9 mouse cellular contexts compared by ENCODE assay signal in the genomic region with DNA sequence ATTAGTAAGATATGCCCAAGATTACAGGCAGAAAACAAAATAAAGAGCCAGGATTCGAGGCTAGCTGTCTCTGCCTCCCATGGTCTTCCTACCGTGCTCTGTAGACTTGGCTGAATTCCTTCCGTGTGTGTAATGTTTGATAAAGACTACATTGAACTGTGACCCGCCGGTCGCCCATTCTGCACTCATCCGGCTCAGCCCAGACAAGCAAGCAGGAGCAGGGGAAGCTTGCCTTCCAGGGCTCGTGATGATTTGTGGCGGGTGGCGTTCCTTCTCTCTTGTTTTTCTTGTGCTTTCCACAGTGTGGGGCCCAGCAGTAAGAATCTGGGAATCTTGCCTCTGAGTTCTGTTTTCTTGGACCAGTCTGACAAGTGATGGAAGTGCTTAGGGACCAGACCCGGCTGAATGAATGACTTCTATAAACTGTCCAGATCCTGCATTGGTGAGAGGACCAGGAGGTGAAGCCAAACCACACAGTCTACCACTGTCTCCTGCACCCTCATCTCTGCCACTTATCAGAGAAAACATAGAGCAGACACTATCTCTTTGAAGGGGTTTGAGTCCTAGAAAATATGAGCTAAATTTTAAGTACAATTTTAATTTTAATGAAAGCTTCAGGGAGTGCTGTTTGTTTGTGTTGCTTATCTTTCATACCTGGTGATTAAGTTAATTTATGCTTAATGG.
A peak's percentile ranks its signal among the peaks of the same experiment; 100 is the strongest.
DNase-seq lines count a peak whose midpoint lies in the region; ATAC-seq and TF ChIP-seq lines count a peak whose summit lies in the region.
"Had no signal": no experiment of that assay in that cellular context is flagged by ENCODE, and none has a peak within 500 bp of the region (broad histone marks: within the 10 kb centered on the region; RNA-seq: fewer than 3 reads in every experiment).

No protein-coding gene starts in this region.

- 0 out of 2 replicates have a peak overlapping the region, but pooled peaks have one; percentile 34 for H3K9ac ChIP-seq in heart, embryonic 13.5 days
- H3K9ac ChIP-seq in stomach, postnatal 0 days (ENCODE audit: low read length), result no peak overlapping the region
- H3K9ac ChIP-seq: hindbrain, embryonic 13.5 days had no signal

- TF ChIP-seq POLR2A in thymus, adult 2 months (IDR thresholded peaks at IDR 0.05; ENCODE audit: control insufficient read depth, extremely low read depth, insufficient read depth, low read length, poor library complexity), result no peak

- DNase-seq in thymus, adult 2 months, result no peak
- no peak for DNase-seq in thymus, postnatal 0 days (ENCODE audit: low spot score)
- DNase-seq in kidney, postnatal 14 days, result peak; percentile 85
- DNase-seq in stomach, postnatal 0 days (ENCODE audit: low spot score), result peak; percentile 70
- DNase-seq in retina, postnatal 1 day, result no peak
- no peak for DNase-seq in layer of hippocampus, postnatal 10 days (ENCODE audit: low spot score in 2 of 2)
- DNase-seq in frontal cortex, postnatal 10 days (ENCODE audit: low spot score in 2 of 2), result no peak

- no peaks in the 10 kb centered on the region for H3K27me3 ChIP-seq in thymus, adult 2 months (ENCODE audit: control insufficient read depth, insufficient read depth, low read length)
- H3K27me3 ChIP-seq in heart, embryonic 13.5 days (replicated peaks), result 0 out of 2 replicates have a peak, but pooled peaks cover 5% of the 10 kb centered on the region
- H3K27me3 ChIP-seq in stomach, postnatal 0 days (ENCODE audit: control insufficient read depth, insufficient read depth, low read length), result no peaks in the 10 kb centered on the region
- H3K27me3 ChIP-seq: hindbrain, embryonic 13.5 days had no signal

- peaks cover 11% of the 10 kb centered on the region; the same call in 1 of the 2 replicates for H3K9me3 ChIP-seq in heart, embryonic 13.5 days
- no peaks in the 10 kb centered on the region for H3K9me3 ChIP-seq in stomach, postnatal 0 days (ENCODE audit: control insufficient read depth, low read length)

- H3K36me3 ChIP-seq in thymus, adult 2 months (ENCODE audit: control insufficient read depth, insufficient read depth, low read length), result no peaks in the 10 kb centered on the region
- no peaks in the 10 kb centered on the region for H3K36me3 ChIP-seq in heart, embryonic 13.5 days
- H3K36me3 ChIP-seq in stomach, postnatal 0 days (ENCODE audit: control insufficient read depth, insufficient read depth, low read length), result no peaks in the 10 kb centered on the region
- H3K36me3 ChIP-seq: hindbrain, embryonic 13.5 days had no signal

- no peak for TF ChIP-seq CTCF in thymus, adult 2 months (IDR thresholded peaks at IDR 0.05; ENCODE audit: borderline replicate concordance, control insufficient read depth, extremely low read depth, insufficient read depth, low read length, poor library complexity)
- no peak for TF ChIP-seq CTCF in stomach, postnatal 0 days (IDR thresholded peaks at IDR 0.05; ENCODE audit: low read depth)

- H3K27ac ChIP-seq in thymus, adult 2 months (ENCODE audit: control insufficient read depth, insufficient read depth, low read length), result peak overlapping the region; percentile 18
- H3K27ac ChIP-seq in heart, embryonic 13.5 days (replicated peaks), result peak overlapping the region; percentile 64
- H3K27ac ChIP-seq in stomach, postnatal 0 days (replicated peaks), result no peak overlapping the region
- H3K27ac ChIP-seq: hindbrain, embryonic 13.5 days had no signal

- no peak overlapping the region for H3K4me3 ChIP-seq in thymus, adult 2 months (ENCODE audit: control insufficient read depth, insufficient read depth, low read length)
- no peak overlapping the region for H3K4me3 ChIP-seq in heart, embryonic 13.5 days
- H3K4me3 ChIP-seq in stomach, postnatal 0 days (ENCODE audit: low read depth, low read length), result no peak overlapping the region
- H3K4me3 ChIP-seq: hindbrain, embryonic 13.5 days had no signal

- H3K4me2 ChIP-seq in heart, embryonic 13.5 days, result peak overlapping the region; percentile 15; the same call in 1 of the 2 replicates
- H3K4me2 ChIP-seq in stomach, postnatal 0 days (replicated peaks; ENCODE audit: low read depth), result no peak overlapping the region
- H3K4me2 ChIP-seq: hindbrain, embryonic 13.5 days had no signal

- TF ChIP-seq EP300 in stomach, postnatal 0 days (optimal IDR thresholded peaks at IDR 0.05), result no peak

- no peak for ATAC-seq in heart, embryonic 13.5 days (ENCODE audit: extremely low read depth, insufficient number of reproducible peaks, low FRiP score, low TSS enrichment)
- peak; percentile 92 for ATAC-seq in stomach, postnatal 0 days (ENCODE audit: low FRiP score, low TSS enrichment)

- H3K4me1 ChIP-seq in thymus, adult 2 months (replicated peaks; ENCODE audit: control insufficient read depth, insufficient read depth, low read length), result peaks cover 31% of the 10 kb centered on the region
- peaks cover 39% of the 10 kb centered on the region for H3K4me1 ChIP-seq in heart, embryonic 13.5 days
- no peaks in the 10 kb centered on the region for H3K4me1 ChIP-seq in stomach, postnatal 0 days (replicated peaks; ENCODE audit: control insufficient read depth, insufficient read depth)

- WGBS in thymus, adult 2 months, result 65% methylated on average over 11 of the region's 11 CpGs
- WGBS in heart, embryonic 13.5 days, result 7% methylated on average over 11 of the region's 11 CpGs
- WGBS in stomach, postnatal 0 days, result 10% methylated on average over 11 of the region's 11 CpGs

Comparison
In these comparisons a context has a peak if more than half of its experiments do, and no peak if none do; other contexts are left out.
1. DNase-seq: peak in kidney, postnatal 14 days (single experiment) and stomach, postnatal 0 days (single experiment); none in thymus, adult 2 months (single experiment), thymus, postnatal 0 days (single experiment), retina, postnatal 1 day (single experiment), layer of hippocampus, postnatal 10 days (0 of 2) and frontal cortex, postnatal 10 days (0 of 2).